Mouse (Mus musculus) limb, embryonic 14.5 days (tissue): ENCODE data around the gene Ddx31. TPM values are rescaled to one million over a fixed set of nuclear protein-coding genes. Genes with fewer than 3 reads are reported as not detected.

Experiments used
- ATAC-seq: fragments of 200-750 bp; cut with Nextera tagmentation; 2 replicates; pipeline ENCODE4 v1.8.0; 2017; ENCODE audit warnings: low read depth, moderate number of reproducible peaks, moderate TSS enrichment; ENCODE audit not compliant: low FRiP score
- DNase-seq: peaks from one replicate; pipeline ENCODE4 v3.0.0-alpha.2; 2015; ENCODE audit warnings: low spot score
- H3K27ac ChIP-seq: fragments of 300-500 bp; sonication (generic); replicated peaks from 2 replicates; pipeline ENCODE4 v1.5.1; 2014; ENCODE audit warnings: low read depth, mild to moderate bottlenecking, low read length, moderate library complexity, mixed read lengths
- H3K27me3 ChIP-seq: fragments of 300-500 bp; sonication (generic); 2 replicates; pipeline ENCODE4 v1.6.1; 2014; ENCODE audit warnings: low read length, mixed read lengths; ENCODE audit not compliant: control insufficient read depth, insufficient read depth
- H3K36me3 ChIP-seq: fragments of 300-500 bp; sonication (generic); 2 replicates; pipeline ENCODE4 v1.6.1; 2014; ENCODE audit warnings: mild to moderate bottlenecking, low read length, moderate library complexity, mixed read lengths; ENCODE audit not compliant: control insufficient read depth, insufficient read depth
- H3K4me1 ChIP-seq: fragments of 300-500 bp; sonication (generic); 2 replicates; pipeline ENCODE4 v1.6.1; 2014; ENCODE audit warnings: antibody characterized with exemption, low read length, mixed read lengths; ENCODE audit not compliant: control insufficient read depth, insufficient read depth
- H3K4me2 ChIP-seq: fragments of 300-500 bp; sonication (generic); replicated peaks from 2 replicates; pipeline ENCODE4 v1.6.1; 2014; ENCODE audit warnings: low read depth, mild to moderate bottlenecking, low read length, moderate library complexity; ENCODE audit not compliant: severe bottlenecking
- H3K4me3 ChIP-seq: fragments of 300-500 bp; sonication (generic); replicated peaks from 2 replicates; pipeline ENCODE4 v1.5.1; 2014; ENCODE audit warnings: low read length
- H3K9ac ChIP-seq: fragments of 300-500 bp; sonication (generic); 2 replicates; pipeline ENCODE4 v1.6.1; 2014; ENCODE audit warnings: mild to moderate bottlenecking, low read depth, low read length, moderate library complexity; ENCODE audit not compliant: severe bottlenecking
- H3K9me3 ChIP-seq: fragments of 300-500 bp; sonication (generic); 2 replicates; pipeline ENCODE4 v1.6.1; 2016; ENCODE audit warnings: low read length; ENCODE audit not compliant: control insufficient read depth
- POLR2A ChIP-seq: fragments of 200-500 bp; IDR thresholded peaks from 2 replicates; pipeline ENCODE4 v1.8.0; 2012; ENCODE audit warnings: inconsistent platforms, mild to moderate bottlenecking, moderate library complexity, borderline replicate concordance; ENCODE audit not compliant: insufficient read depth, insufficient read length; ENCODE audit errors: extremely low read depth
- WGBS: fragments of 180-500 bp; shearing (Covaris S2); extraction: QIAGEN DNeasy Blood & Tissue Kit; methylation state at CpG from one replicate; pipeline ENCODE4 v1.1.7; 2014; 5-methylcytosine and 5-hydroxymethylcytosine counted together
- polyA plus RNA-seq, 2 experiments: library from polyadenylated mRNA; depleted of rRNA in 1 of 2; stranded (reverse) in 1 of 2; unstranded in 1 of 2; fragments of >200 nt; fragmentation: Nextera tagmentation in 1 of 2; extraction: Ambion mirVana in 1 of 2; gene quantifications; 2 replicates each; pipeline versions ENCODE4 v1.2.1 to v1.2.3; 2012 to 2014

Gene Ddx31
- polyA plus RNA-seq, 2 experiments = 13.1 to 13.3 TPM

DNA sequence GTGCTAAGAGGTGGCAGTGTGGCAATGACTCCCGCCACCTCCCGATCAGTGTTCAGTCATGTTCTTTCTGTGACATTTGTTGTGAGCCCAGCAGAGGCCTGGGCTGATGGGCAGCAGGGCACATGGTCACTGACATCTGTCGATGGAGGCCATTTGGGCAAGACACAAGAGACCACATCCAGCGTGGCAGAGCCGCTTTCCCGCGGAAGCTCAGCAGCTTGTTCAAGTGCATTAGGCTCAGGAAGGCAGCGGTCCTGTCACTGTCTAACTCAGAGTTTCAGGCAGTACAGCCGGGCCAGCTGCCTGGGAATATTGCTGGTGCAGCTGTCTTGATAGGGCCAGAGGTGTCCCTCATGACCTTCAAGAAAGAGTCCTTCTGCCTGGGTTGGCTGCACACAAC is 114.4 kb downstream of the Ddx31 start:
- DNase-seq (no peak), ATAC-seq (no peak)
- Histone ChIP-seq H3K4me3 (no peak overlapping the region), H3K9ac (no peak overlapping the region), H3K36me3 (no peaks in the 10 kb centered on the region), H3K27me3 (no peaks in the 10 kb centered on the region), H3K9me3 (no peaks in the 10 kb centered on the region), H3K27ac (no peak overlapping the region), H3K4me2 (no peak overlapping the region), H3K4me1 (no peaks in the 10 kb centered on the region)
- TF ChIP-seq POLR2A = no peak
- WGBS = 79% methylated on average over 9 of the region's 9 CpGs

Other genes starting within 250 kb of the Ddx31 start
- gene Gfi1b, start 218.4 kb upstream of the Ddx31 start, polyA plus RNA-seq (2012; rRNA removed) = 0.33 and 0.51 TPM in 2 replicates
- 0.29 and 0.32 TPM in 2 replicates for gene Gfi1b, start 218.4 kb upstream of the Ddx31 start, polyA plus RNA-seq (2014; fragmentation: Nextera tagmentation; extraction: Ambion mirVana)
- 18.5 and 20.4 TPM in 2 replicates for gene Tsc1, start 199.2 kb upstream of the Ddx31 start, polyA plus RNA-seq (2012; rRNA removed)
- 15.7 and 17.8 TPM in 2 replicates for gene Tsc1, start 199.2 kb upstream of the Ddx31 start, polyA plus RNA-seq (2014; fragmentation: Nextera tagmentation; extraction: Ambion mirVana)
- gene Spaca9, start 140.7 kb upstream of the Ddx31 start, polyA plus RNA-seq (2012; rRNA removed) = 1.6 TPM in 2 replicates
- 1.4 and 2.1 TPM in 2 replicates for gene Spaca9, start 140.7 kb upstream of the Ddx31 start, polyA plus RNA-seq (2014; fragmentation: Nextera tagmentation; extraction: Ambion mirVana)
- 0.22 and 0.49 TPM in 2 replicates for gene Ak8, start 140.2 kb upstream of the Ddx31 start, polyA plus RNA-seq (2012; rRNA removed)
- 0.37 and 0.58 TPM in 2 replicates for gene Ak8, start 140.2 kb upstream of the Ddx31 start, polyA plus RNA-seq (2014; fragmentation: Nextera tagmentation; extraction: Ambion mirVana)
- 15.6 and 16.2 TPM in 2 replicates for gene Gtf3c4, start within 50 bp of the Ddx31 start, polyA plus RNA-seq (2012; rRNA removed)
- gene Gtf3c4, start within 50 bp of the Ddx31 start, polyA plus RNA-seq (2014; fragmentation: Nextera tagmentation; extraction: Ambion mirVana) = 20.9 and 23.7 TPM in 2 replicates
- 0.13 and 0.54 TPM in 2 replicates for gene Barhl1, start 76.3 kb downstream of the Ddx31 start, polyA plus RNA-seq (2012; rRNA removed)
- gene Barhl1, start 76.3 kb downstream of the Ddx31 start, polyA plus RNA-seq (2014; fragmentation: Nextera tagmentation; extraction: Ambion mirVana) = not detected in 2 replicates
- 0.60 and 0.88 TPM in 2 replicates for gene Cfap77, start 214.7 kb downstream of the Ddx31 start, polyA plus RNA-seq (2012; rRNA removed)
- 0.29 and 0.39 TPM in 2 replicates for gene Cfap77, start 214.7 kb downstream of the Ddx31 start, polyA plus RNA-seq (2014; fragmentation: Nextera tagmentation; extraction: Ambion mirVana)
- 13.0 and 13.4 TPM in 2 replicates for gene Ttf1, start 219.9 kb downstream of the Ddx31 start, polyA plus RNA-seq (2012; rRNA removed)
- 8.2 and 9.5 TPM in 2 replicates for gene Ttf1, start 219.9 kb downstream of the Ddx31 start, polyA plus RNA-seq (2014; fragmentation: Nextera tagmentation; extraction: Ambion mirVana)